Mouse (Mus musculus) embryonic facial prominence, embryonic 13.5 days (tissue): ENCODE measurements around the gene Gadd45b. TPM values are rescaled to one million over a fixed set of nuclear protein-coding genes. Genes with fewer than 3 reads are reported as not detected.

Experiments
- ATAC-seq: fragments of 200-750 bp; cut with Nextera tagmentation; 2 replicates; pipeline ENCODE4 v1.8.0; 2017; ENCODE audit warnings: low read depth; ENCODE audit not compliant: insufficient number of reproducible peaks, insufficient read depth, low FRiP score, low TSS enrichment
- H3K27ac ChIP-seq: fragments of 300-500 bp; sonication (generic); 2 replicates; pipeline ENCODE4 v1.5.1; 2015; ENCODE audit warnings: moderate library complexity, mild to moderate bottlenecking, inconsistent platforms
- H3K27me3 ChIP-seq: fragments of 300-500 bp; sonication (generic); 2 replicates; pipeline ENCODE4 v1.6.1; 2015; ENCODE audit warnings: mild to moderate bottlenecking, inconsistent platforms
- H3K36me3 ChIP-seq: fragments of 300-500 bp; sonication (generic); 2 replicates; pipeline ENCODE4 v1.6.1; 2015; ENCODE audit warnings: mild to moderate bottlenecking, inconsistent platforms
- H3K4me1 ChIP-seq: fragments of 300-500 bp; sonication (generic); 2 replicates; pipeline ENCODE4 v1.6.1; 2015; ENCODE audit warnings: inconsistent platforms
- H3K4me2 ChIP-seq: fragments of 300-500 bp; sonication (generic); 2 replicates; pipeline ENCODE4 v1.6.1; 2015; ENCODE audit warnings: moderate library complexity, mild to moderate bottlenecking, inconsistent platforms
- H3K4me3 ChIP-seq: fragments of 300-500 bp; sonication (generic); 2 replicates; pipeline ENCODE4 v1.5.1; 2015; ENCODE audit warnings: mild to moderate bottlenecking, inconsistent platforms
- H3K9ac ChIP-seq: fragments of 300-500 bp; sonication (generic); 2 replicates; pipeline ENCODE4 v1.6.1; 2015; ENCODE audit warnings: mild to moderate bottlenecking, inconsistent platforms
- H3K9me3 ChIP-seq: fragments of 300-500 bp; sonication (generic); 2 replicates; pipeline ENCODE4 v1.6.1; 2016; ENCODE audit warnings: inconsistent platforms
- WGBS: fragments of 180-500 bp; shearing (Covaris S2); methylation state at CpG from one replicate; pipeline ENCODE4 v1.1.7; 2015; ENCODE audit warnings: mixed read lengths; 5-methylcytosine and 5-hydroxymethylcytosine counted together
- polyA plus RNA-seq: library from polyadenylated mRNA; unstranded; fragments of >200 nt; fragmentation: Nextera tagmentation; extraction: Ambion mirVana; gene quantifications from 2 replicates; pipeline ENCODE4 v1.2.1, GENCODE M21; 2015

The Gadd45b gene
- polyA plus RNA-seq, 1 experiment from 2014 or later: 29.0 TPM

- WGBS: 36% methylated on average over 5 of the region's 5 CpGs
- Histone ChIP-seq H3K27ac (no peak overlapping the region), H3K36me3 (no peaks in the 10 kb centered on the region), H3K4me3 (no peak overlapping the region), H3K27me3 (no peaks in the 10 kb centered on the region), H3K9me3 (no peaks in the 10 kb centered on the region), H3K4me2 (no peak overlapping the region), H3K9ac (no peak overlapping the region), H3K4me1 (peaks cover 31% of the 10 kb centered on the region)
- no peak; the same call in 1 of the 2 replicates for ATAC-seq
These were observed 20.4 kb downstream of the Gadd45b start for GRCm38 (mm10) chr10:80950314-80950713.

GRCm38 (mm10) chr10:80951761-80952390 lies 22.0 kb downstream of the Gadd45b start:
- H3K9ac ChIP-seq: no peak overlapping the region
- peaks cover 33% of the 10 kb centered on the region for H3K4me1 ChIP-seq
- no peak overlapping the region for H3K4me2 ChIP-seq
- no peak overlapping the region for H3K27ac ChIP-seq
- 76% methylated on average over 10 of the region's 10 CpGs for WGBS
- no peak overlapping the region for H3K4me3 ChIP-seq
- ATAC-seq: no peak
- H3K27me3 ChIP-seq: no peaks in the 10 kb centered on the region
- H3K9me3 ChIP-seq: no peaks in the 10 kb centered on the region
- H3K36me3 ChIP-seq: no peaks in the 10 kb centered on the region

- Histone ChIP-seq H3K4me3 (no peak overlapping the region), H3K9me3 (no peaks in the 10 kb centered on the region), H3K36me3 (no peaks in the 10 kb centered on the region), H3K9ac (no peak overlapping the region), H3K4me2 (no peak overlapping the region), H3K27ac (no peak overlapping the region), H3K4me1 (peaks cover 27% of the 10 kb centered on the region), H3K27me3 (no peaks in the 10 kb centered on the region)
- no peak for ATAC-seq
- WGBS: 74% methylated on average over 15 of the region's 15 CpGs
These were observed 22.6 kb downstream of the Gadd45b start for GRCm38 (mm10) chr10:80952449-80952848.

- Histone ChIP-seq H3K27ac (peak overlapping the region; percentile 23), H3K9me3 (no peaks in the 10 kb centered on the region)
These were observed 24.5 kb downstream of the Gadd45b start for GRCm38 (mm10) chr10:80954415-80954814.

GRCm38 (mm10) chr10:80954843-80955242 lies 25.0 kb downstream of the Gadd45b start:
- peak overlapping the region; percentile 23 for H3K27ac ChIP-seq
- H3K36me3 ChIP-seq: no peaks in the 10 kb centered on the region
- H3K27me3 ChIP-seq: no peaks in the 10 kb centered on the region
- WGBS: 80% methylated on average over 6 of the region's 6 CpGs
- ATAC-seq: no peak
- peaks cover 13% of the 10 kb centered on the region for H3K4me1 ChIP-seq
- H3K4me2 ChIP-seq: no peak overlapping the region
- H3K4me3 ChIP-seq: no peak overlapping the region
- H3K9me3 ChIP-seq: no peaks in the 10 kb centered on the region
- H3K9ac ChIP-seq: no peak overlapping the region

More at GRCm38 (mm10) chr10:80954415-80954814, 24.5 kb downstream of the Gadd45b start:
- Histone ChIP-seq H3K4me2 (no peak overlapping the region), H3K9ac (no peak overlapping the region), H3K4me3 (no peak overlapping the region), H3K36me3 (no peaks in the 10 kb centered on the region), H3K27me3 (no peaks in the 10 kb centered on the region), H3K4me1 (peaks cover 13% of the 10 kb centered on the region)
- no peak for ATAC-seq
- 65% methylated on average over 13 of the region's 13 CpGs for WGBS

- Histone ChIP-seq H3K4me2 (no peak overlapping the region), H3K9ac (peak overlapping the region; percentile 36; the same call in 1 of the 2 replicates), H3K4me1 (peaks cover 16% of the 10 kb centered on the region), H3K27me3 (no peaks in the 10 kb centered on the region), H3K9me3 (no peaks in the 10 kb centered on the region), H3K36me3 (no peaks in the 10 kb centered on the region), H3K4me3 (no peak overlapping the region), H3K27ac (0 out of 2 replicates have a peak overlapping the region, but pooled peaks have one; percentile 28)
- ATAC-seq: no peak
- WGBS: 22% methylated on average over 9 of the region's 9 CpGs
These were observed 25.7 kb downstream of the Gadd45b start for GRCm38 (mm10) chr10:80955536-80955935.

GRCm38 (mm10) chr10:80956385-80956784 lies 26.5 kb downstream of the Gadd45b start:
- no peaks in the 10 kb centered on the region for H3K36me3 ChIP-seq
- no peak overlapping the region for H3K9ac ChIP-seq
- H3K4me2 ChIP-seq: no peak overlapping the region
- H3K27ac ChIP-seq: no peak overlapping the region
- H3K27me3 ChIP-seq: no peaks in the 10 kb centered on the region
- 92% methylated on average over 8 of the region's 8 CpGs for WGBS
- ATAC-seq: no peak
- H3K4me1 ChIP-seq: peaks cover 24% of the 10 kb centered on the region
- H3K9me3 ChIP-seq: no peaks in the 10 kb centered on the region
- no peak overlapping the region for H3K4me3 ChIP-seq

- no peak for ATAC-seq
- H3K27ac ChIP-seq: no peak overlapping the region
- no peaks in the 10 kb centered on the region for H3K27me3 ChIP-seq
- no peak overlapping the region for H3K4me3 ChIP-seq
- peaks cover 30% of the 10 kb centered on the region for H3K4me1 ChIP-seq
- H3K36me3 ChIP-seq: no peaks in the 10 kb centered on the region
- 78% methylated on average over 6 of the region's 6 CpGs for WGBS
- no peaks in the 10 kb centered on the region for H3K9me3 ChIP-seq
- H3K4me2 ChIP-seq: no peak overlapping the region
- no peak overlapping the region; the same call in 1 of the 2 replicates for H3K9ac ChIP-seq
These were observed 27.0 kb downstream of the Gadd45b start for GRCm38 (mm10) chr10:80956901-80957300.

DNA sequence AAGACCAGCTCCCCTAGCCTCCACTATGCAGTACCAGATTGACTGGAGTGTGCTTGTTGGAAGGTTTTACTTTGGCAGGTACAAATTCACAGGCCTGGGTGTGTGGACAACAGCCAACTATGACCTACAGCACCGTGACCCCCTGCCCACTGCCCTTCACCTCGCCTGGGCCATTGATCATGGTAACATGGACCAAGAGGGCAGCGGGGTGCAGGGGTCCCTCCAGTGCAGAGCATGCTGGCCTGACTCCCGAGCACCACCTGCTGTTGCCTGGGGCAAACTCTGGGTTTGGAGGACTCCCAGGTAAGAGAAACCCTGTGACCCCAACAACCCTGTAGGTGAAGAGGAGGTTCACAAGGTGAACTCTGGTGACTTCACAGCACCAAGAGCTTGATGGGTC lies 27.9 kb downstream of the Gadd45b start:
- WGBS: 72% methylated on average over 4 of the region's 4 CpGs
- no peaks in the 10 kb centered on the region for H3K36me3 ChIP-seq
- H3K27me3 ChIP-seq: no peaks in the 10 kb centered on the region
- H3K4me1 ChIP-seq: peaks cover 38% of the 10 kb centered on the region
- no peak overlapping the region for H3K9ac ChIP-seq
- no peak overlapping the region for H3K4me3 ChIP-seq
- no peaks in the 10 kb centered on the region for H3K9me3 ChIP-seq
- H3K27ac ChIP-seq: no peak overlapping the region
- no peak overlapping the region for H3K4me2 ChIP-seq
- no peak for ATAC-seq

- Histone ChIP-seq H3K36me3 (no peaks in the 10 kb centered on the region), H3K27me3 (no peaks in the 10 kb centered on the region), H3K27ac (no peak overlapping the region), H3K9ac (no peak overlapping the region), H3K4me2 (no peak overlapping the region), H3K9me3 (no peaks in the 10 kb centered on the region), H3K4me3 (no peak overlapping the region), H3K4me1 (peaks cover 52% of the 10 kb centered on the region)
- WGBS: 93% methylated on average over 5 of the region's 5 CpGs
- ATAC-seq: no peak
These were observed 29.2 kb downstream of the Gadd45b start for GRCm38 (mm10) chr10:80958979-80959637.

- Histone ChIP-seq H3K27ac (peak overlapping the region; percentile 82), H3K9ac (no peak overlapping the region), H3K4me1 (peaks cover 46% of the 10 kb centered on the region), H3K27me3 (no peaks in the 10 kb centered on the region), H3K4me3 (peak overlapping the region; percentile 4; the same call in 1 of the 2 replicates), H3K9me3 (no peaks in the 10 kb centered on the region), H3K36me3 (no peaks in the 10 kb centered on the region), H3K4me2 (peak overlapping the region; percentile 31)
- 11% methylated on average over 15 of the region's 16 CpGs for WGBS
- ATAC-seq: peak; percentile 40; the same call in 1 of the 2 replicates
These were observed 31.0 kb downstream of the Gadd45b start for GRCm38 (mm10) chr10:80960551-80961508.
